Mouse (Mus musculus): ENCODE results near the gene Pik3r5. TPM values are rescaled to one million over a fixed set of nuclear protein-coding genes. Genes with fewer than 3 reads are reported as not detected.

The Pik3r5 gene
- total RNA-seq, 2 experiments from 2014 or later: 0.43 to 0.56 TPM

GRCm38 (mm10) chr11:68390381-68391287 is 41.3 kb upstream of the Pik3r5 start:
- Histone ChIP-seq H3K4me3 (no peak overlapping the region), H3K27ac (no peak overlapping the region)
- DNase-seq: no peak
- no peak for TF ChIP-seq CTCF (IDR thresholded peaks at IDR 0.05)
- intact Hi-C loops (cut with DNase I): no loop called here

- no peak for TF ChIP-seq CTCF (IDR thresholded peaks at IDR 0.05)
- intact Hi-C loops (cut with DNase I): no loop called here
- DNase-seq: no peak
- Histone ChIP-seq H3K27ac (no peak overlapping the region), H3K4me3 (no peak overlapping the region)
Measured at GRCm38 (mm10) chr11:68393897-68394490, 37.9 kb upstream of the Pik3r5 start.

GRCm38 (mm10) chr11:68394749-68395148 is 37.2 kb upstream of the Pik3r5 start:
- DNase-seq: no peak
- no peak overlapping the region for H3K4me3 ChIP-seq
- no peak for TF ChIP-seq CTCF (IDR thresholded peaks at IDR 0.05)
- intact Hi-C loops (cut with DNase I): no loop called here
- H3K27ac ChIP-seq: no peak overlapping the region

GRCm38 (mm10) chr11:68395546-68395945 is 36.4 kb upstream of the Pik3r5 start:
- Histone ChIP-seq H3K4me3 (no peak overlapping the region), H3K27ac (no peak overlapping the region)
- intact Hi-C loops (cut with DNase I): no loop called here
- no peak for TF ChIP-seq CTCF (IDR thresholded peaks at IDR 0.05)
- no peak for DNase-seq

- H3K4me3 ChIP-seq: peak overlapping the region; percentile 76
- intact Hi-C loops (cut with DNase I): no loop called here
- DNase-seq: no peak
- no peak for TF ChIP-seq CTCF (IDR thresholded peaks at IDR 0.05)
- H3K27ac ChIP-seq: 0 out of 2 replicates have a peak overlapping the region, but pooled peaks have one; percentile 24
Measured at GRCm38 (mm10) chr11:68398891-68399547, 32.9 kb upstream of the Pik3r5 start.

GRCm38 (mm10) chr11:68399548-68400020 is 32.3 kb upstream of the Pik3r5 start:
- peak overlapping the region; percentile 76 for H3K4me3 ChIP-seq
- DNase-seq: no peak
- intact Hi-C loops (cut with DNase I): loop anchor here (10.0 kb wide), 1 partner anchor 505 kb away; no protein-coding TSS in a partner anchor
- H3K27ac ChIP-seq: peak overlapping the region; percentile 24; the same call in 1 of the 2 replicates
- TF ChIP-seq CTCF (IDR thresholded peaks at IDR 0.05): no peak

GRCm38 (mm10) chr11:68400021-68400671 is 31.8 kb upstream of the Pik3r5 start:
- Histone ChIP-seq H3K27ac (peak overlapping the region; percentile 24; the same call in 1 of the 2 replicates), H3K4me3 (peak overlapping the region; percentile 76)
- DNase-seq: peak; percentile 67
- TF ChIP-seq CTCF (IDR thresholded peaks at IDR 0.05): peak; percentile 51
- intact Hi-C loops (cut with DNase I): loop anchor here (10.0 kb wide), 1 partner anchor 505 kb away; no protein-coding TSS in a partner anchor

GRCm38 (mm10) chr11:68400727-68401219 is 31.1 kb upstream of the Pik3r5 start, which contains the start of gene Ntn1:
Gene Ntn1, minus strand, starts transcription at chr11:68400823.
- DNase-seq: no peak
- intact Hi-C loops (cut with DNase I): loop anchor here (10.0 kb wide), 1 partner anchor 506 kb away; no protein-coding TSS in a partner anchor
- H3K27ac ChIP-seq: peak within 1 kb of the TSS; percentile 24; the same call in 1 of the 2 replicates
- TF ChIP-seq CTCF (IDR thresholded peaks at IDR 0.05): no peak
- peak within 1 kb of the TSS; percentile 76 for H3K4me3 ChIP-seq

GRCm38 (mm10) chr11:68401428-68401827 is 30.5 kb upstream of the Pik3r5 start:
- intact Hi-C loops (cut with DNase I): loop anchor here (10.0 kb wide), 1 partner anchor 507 kb away; no protein-coding TSS in a partner anchor
- no peak for DNase-seq
- no peak for TF ChIP-seq CTCF (IDR thresholded peaks at IDR 0.05)
- Histone ChIP-seq H3K4me3 (no peak overlapping the region), H3K27ac (no peak overlapping the region)

GRCm38 (mm10) chr11:68404185-68404584 is 27.7 kb upstream of the Pik3r5 start:
- TF ChIP-seq CTCF (IDR thresholded peaks at IDR 0.05): peak; percentile 45
- no peak overlapping the region for H3K4me3 ChIP-seq
- DNase-seq: no peak
- H3K27ac ChIP-seq: no peak overlapping the region
- intact Hi-C loops (cut with DNase I): loop anchor here (10.0 kb wide), 1 partner anchor 509 kb away; no protein-coding TSS in a partner anchor

GRCm38 (mm10) chr11:68405576-68405975 is 26.3 kb upstream of the Pik3r5 start:
- H3K27ac ChIP-seq: no peak overlapping the region
- H3K4me3 ChIP-seq: no peak overlapping the region
- no peak for TF ChIP-seq CTCF (IDR thresholded peaks at IDR 0.05)
- DNase-seq: no peak
- intact Hi-C loops (cut with DNase I): loop anchor here (5.0 to 10.0 kb wide), 2 partner anchors 511 to 583 kb away; no protein-coding TSS in a partner anchor
